Mouse (Mus musculus) R1 (cell line): ENCODE data around the gene Pdcd6ip.

Experiments
- DNase-seq: peaks from one replicate; pipeline ENCODE4 v3.0.0-alpha.2; 2018; ENCODE audit warnings: low read depth, low spot score

Pdcd6ip gene

DNA sequence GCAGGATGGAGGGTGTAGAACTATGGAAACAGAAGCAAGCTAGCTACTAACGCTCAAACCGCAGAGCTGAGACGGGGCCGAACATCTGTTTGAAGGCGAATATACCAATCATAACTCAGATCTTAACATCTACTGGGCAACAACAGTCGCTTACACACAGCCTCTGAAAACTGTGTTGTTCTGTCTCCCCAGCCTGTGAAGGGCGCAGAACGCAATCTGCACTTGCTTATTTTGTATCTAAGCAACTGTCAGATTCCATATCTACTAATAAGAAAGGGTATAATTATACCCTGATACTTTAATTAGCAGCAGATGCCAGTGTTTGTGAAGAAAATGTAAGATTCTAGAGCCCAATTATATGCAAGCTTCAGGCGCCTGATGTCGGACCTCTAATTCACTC is 81.3 kb downstream of the Pdcd6ip start:
- DNase-seq: no peak

DNA sequence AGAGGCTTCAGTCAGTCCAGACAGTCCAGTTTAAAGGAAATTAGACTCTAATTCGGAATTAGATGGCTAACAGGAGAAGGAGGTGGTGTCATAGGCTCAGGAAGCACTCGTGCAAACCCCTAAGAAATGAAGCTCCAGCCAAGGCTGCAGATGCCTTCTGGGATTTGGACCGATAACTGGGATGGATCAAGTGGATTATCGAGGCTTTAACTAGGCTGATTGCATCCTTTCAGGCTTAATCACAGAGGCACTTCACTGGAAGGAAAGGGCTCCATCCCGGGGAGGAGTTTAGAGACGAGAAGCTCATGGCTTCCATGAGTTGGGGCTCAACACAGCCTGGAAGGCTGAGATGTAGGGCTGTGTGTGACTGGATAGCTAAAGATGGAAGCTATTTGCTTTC is 84.0 kb downstream of the Pdcd6ip start:
- DNase-seq: no peak

DNA sequence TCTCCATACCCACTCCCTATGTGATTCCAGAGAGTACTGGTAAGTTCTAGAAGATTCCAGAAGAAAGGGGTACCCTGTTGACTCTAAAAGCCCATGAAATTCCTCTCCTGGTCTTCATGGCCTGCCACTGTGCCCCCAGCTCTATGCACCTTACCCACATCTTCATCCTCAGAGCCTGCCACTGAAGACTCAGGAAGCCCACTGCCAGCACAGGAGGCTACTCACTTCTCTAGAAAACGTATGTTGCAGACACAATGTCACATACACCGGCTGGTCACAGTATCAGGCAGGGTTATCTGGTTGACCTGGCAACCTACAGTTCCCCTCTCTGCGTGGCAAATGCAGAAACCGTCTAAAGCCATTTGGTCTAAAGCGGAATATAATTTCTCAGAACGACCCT is 91.0 kb downstream of the Pdcd6ip start:
- no peak for DNase-seq

DNA sequence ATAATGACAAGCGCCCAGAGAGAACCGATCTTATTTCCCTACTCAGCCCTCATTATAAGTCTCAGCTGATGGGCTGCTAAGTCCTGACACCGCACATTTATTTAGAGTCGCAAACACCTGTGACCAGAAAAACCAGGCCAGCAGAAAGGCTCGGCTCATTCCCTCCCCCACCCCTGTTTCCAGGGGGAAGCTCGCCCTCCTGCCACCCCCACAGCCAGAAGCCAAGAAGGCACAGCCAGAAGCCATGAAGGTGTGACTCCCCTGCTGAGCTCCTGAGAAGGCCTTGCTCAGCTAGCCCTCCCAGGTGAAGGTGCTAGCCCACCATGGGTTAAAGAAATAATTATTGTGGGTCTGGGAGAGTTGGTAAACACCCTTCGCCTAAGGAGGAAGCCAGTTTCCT is 97.3 kb downstream of the Pdcd6ip start:
- DNase-seq: no peak

DNA sequence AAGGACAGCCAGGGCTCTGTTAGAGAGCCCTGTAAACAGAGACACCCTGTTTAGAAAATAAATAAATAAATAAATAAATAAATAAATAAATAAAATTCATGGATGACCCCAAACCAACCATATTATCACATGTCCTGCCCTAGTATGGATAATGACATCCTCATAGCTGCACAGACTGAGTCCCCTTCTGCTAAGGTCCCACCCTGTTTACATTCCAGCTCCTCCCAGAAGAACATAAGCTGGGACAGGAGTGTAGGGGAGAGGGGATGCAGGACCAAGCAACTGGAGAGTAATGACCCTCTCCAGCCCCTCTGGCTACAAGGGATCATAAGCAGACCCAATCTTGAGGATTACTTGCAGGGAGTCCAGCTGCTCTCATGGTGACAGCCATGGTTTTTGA is 105.9 kb downstream of the Pdcd6ip start:
- DNase-seq: no peak
